Mouse (Mus musculus) limb, embryonic 13.5 days (tissue): ENCODE data around the gene AL731706.1. TPM values are rescaled to one million over a fixed set of nuclear protein-coding genes. Genes with fewer than 3 reads are reported as not detected.
"Not testable (repeated sequence)": the region's sequence is repeated elsewhere in the genome, so short reads cannot be mapped to it uniquely, and the experiment has no call there.

ENCODE experiments used
- ATAC-seq: fragments of 200-750 bp; cut with Nextera tagmentation; 2 replicates; pipeline ENCODE4 v1.8.0; 2017; ENCODE audit warnings: low read depth, moderate number of reproducible peaks, moderate TSS enrichment; ENCODE audit not compliant: low FRiP score
- H3K27ac ChIP-seq: fragments of 300-500 bp; sonication (generic); 2 replicates; pipeline ENCODE4 v1.5.1; 2015; ENCODE audit warnings: inconsistent platforms, mild to moderate bottlenecking, moderate library complexity
- H3K27me3 ChIP-seq: fragments of 300-500 bp; sonication (generic); 2 replicates; pipeline ENCODE4 v1.6.1; 2015; ENCODE audit warnings: mild to moderate bottlenecking, inconsistent platforms
- H3K36me3 ChIP-seq: fragments of 300-500 bp; sonication (generic); 2 replicates; pipeline ENCODE4 v1.6.1; 2015; ENCODE audit warnings: inconsistent platforms, mild to moderate bottlenecking, moderate library complexity
- H3K4me1 ChIP-seq: fragments of 300-500 bp; sonication (generic); 2 replicates; pipeline ENCODE4 v1.6.1; 2015; ENCODE audit warnings: inconsistent platforms
- H3K4me2 ChIP-seq: fragments of 300-500 bp; sonication (generic); replicated peaks from 2 replicates; pipeline ENCODE4 v1.6.1; 2015; ENCODE audit warnings: inconsistent platforms, mild to moderate bottlenecking, moderate library complexity
- H3K4me3 ChIP-seq: fragments of 300-500 bp; sonication (generic); 2 replicates; pipeline ENCODE4 v1.5.1; 2015; ENCODE audit warnings: moderate library complexity, mild to moderate bottlenecking, inconsistent platforms
- H3K9ac ChIP-seq: fragments of 300-500 bp; sonication (generic); 2 replicates; pipeline ENCODE4 v1.6.1; 2015; ENCODE audit warnings: mild to moderate bottlenecking, inconsistent platforms
- H3K9me3 ChIP-seq: fragments of 300-500 bp; sonication (generic); 2 replicates; pipeline ENCODE4 v1.6.1; 2016; ENCODE audit warnings: inconsistent platforms
- WGBS: fragments of 180-500 bp; shearing (Covaris S2); methylation state at CpG from one replicate; pipeline ENCODE4 v1.1.7; 2015; 5-methylcytosine and 5-hydroxymethylcytosine counted together
- polyA plus RNA-seq: library from polyadenylated mRNA; unstranded; fragments of >200 nt; fragmentation: Nextera tagmentation; extraction: Ambion mirVana; gene quantifications from 2 replicates; pipeline ENCODE4 v1.2.1, GENCODE M21; 2015

AL731706.1 gene
- polyA plus RNA-seq, 1 experiment from 2014 or later = 33.7 TPM

DNA sequence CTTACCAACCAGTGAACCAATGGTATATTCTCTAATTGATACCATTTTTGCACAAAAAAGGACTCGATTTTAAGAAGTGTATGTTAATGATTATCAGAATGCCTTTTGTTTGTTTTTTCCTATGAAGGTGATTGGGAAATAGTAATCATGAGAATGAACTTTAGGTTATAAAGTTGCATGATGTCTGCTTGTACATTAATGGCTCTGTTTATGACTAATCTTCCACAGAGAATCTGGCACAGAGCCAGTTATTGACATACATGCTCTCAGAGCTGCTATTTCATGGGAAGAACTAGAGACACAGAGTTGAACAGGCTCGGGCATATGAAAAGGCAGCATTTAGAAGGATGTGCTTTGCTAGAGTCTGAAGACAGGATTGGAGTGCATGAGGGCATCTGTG is 4.9 kb upstream of the AL731706.1 start:
- no peak overlapping the region for H3K27ac ChIP-seq
- ATAC-seq = no peak
- WGBS = 78% methylated on average over 2 of the region's 2 CpGs
- no peaks in the 10 kb centered on the region for H3K36me3 ChIP-seq
- no peak overlapping the region for H3K4me2 ChIP-seq
- H3K27me3 ChIP-seq = no peaks in the 10 kb centered on the region
- no peak overlapping the region for H3K4me3 ChIP-seq
- no peaks in the 10 kb centered on the region for H3K9me3 ChIP-seq
- H3K4me1 ChIP-seq = peaks cover 6% of the 10 kb centered on the region; the same call in 1 of the 2 replicates
- H3K9ac ChIP-seq = no peak overlapping the region

DNA sequence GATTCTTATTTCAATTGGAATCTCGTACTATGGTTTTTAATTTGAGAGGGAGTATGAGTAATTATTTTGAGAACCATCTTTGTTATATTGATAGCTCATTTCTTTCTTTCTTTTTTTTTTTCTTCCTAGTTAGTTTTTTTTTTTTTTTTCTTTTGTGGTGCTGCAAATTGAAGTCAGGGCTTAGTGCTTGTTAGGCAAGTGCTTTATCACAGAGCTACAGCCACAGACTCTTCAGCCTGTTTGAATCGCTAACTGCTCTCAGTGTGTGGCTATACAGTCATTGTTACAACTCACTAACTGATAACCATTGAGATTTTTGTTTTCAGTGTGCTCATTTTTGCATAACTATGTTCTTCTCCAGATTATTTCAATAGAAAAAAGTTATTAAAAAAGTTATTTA is 3.3 kb upstream of the AL731706.1 start:
- Histone ChIP-seq H3K27ac (no peak overlapping the region), H3K9me3 (no peaks in the 10 kb centered on the region), H3K9ac (no peak overlapping the region), H3K4me2 (no peak overlapping the region), H3K4me1 (peaks cover 11% of the 10 kb centered on the region), H3K36me3 (no peaks in the 10 kb centered on the region), H3K4me3 (no peak overlapping the region), H3K27me3 (no peaks in the 10 kb centered on the region)
- ATAC-seq = no peak
- 82% methylated on average over 2 of the region's 2 CpGs for WGBS

DNA sequence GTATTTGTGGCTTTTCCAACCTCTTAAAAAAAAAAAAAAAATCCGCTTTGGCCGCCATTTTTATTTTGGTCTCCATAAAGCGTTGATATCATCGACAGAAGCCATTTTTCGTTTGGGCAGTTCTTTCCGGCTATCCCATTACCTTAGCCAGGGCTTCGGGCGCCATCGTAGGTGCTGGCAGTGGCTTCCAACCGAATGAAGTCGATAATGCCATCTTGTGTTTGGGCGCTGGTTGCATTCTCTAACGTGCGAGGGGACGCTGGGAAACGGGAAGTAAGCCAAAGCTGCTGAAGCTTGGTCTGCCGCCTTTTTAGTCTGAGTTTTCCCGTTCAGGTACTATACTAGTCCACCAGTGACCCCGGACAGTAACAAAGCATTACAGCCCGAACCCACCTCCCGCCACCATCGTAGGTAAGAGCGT is 772 bp upstream of the AL731706.1 start:
- Histone ChIP-seq H3K27me3 (no peaks in the 10 kb centered on the region), H3K4me2 (peak overlapping the region; percentile 56), H3K27ac (peak overlapping the region; percentile 62; the same call in 1 of the 2 replicates), H3K9me3 (no peaks in the 10 kb centered on the region), H3K36me3 (no peaks in the 10 kb centered on the region), H3K4me1 (peaks cover 11% of the 10 kb centered on the region), H3K4me3 (peak overlapping the region; percentile 63), H3K9ac (peak overlapping the region; percentile 72)
- WGBS = under 1% methylated on average over 23 of the region's 23 CpGs
- peak; percentile 85 for ATAC-seq

DNA sequence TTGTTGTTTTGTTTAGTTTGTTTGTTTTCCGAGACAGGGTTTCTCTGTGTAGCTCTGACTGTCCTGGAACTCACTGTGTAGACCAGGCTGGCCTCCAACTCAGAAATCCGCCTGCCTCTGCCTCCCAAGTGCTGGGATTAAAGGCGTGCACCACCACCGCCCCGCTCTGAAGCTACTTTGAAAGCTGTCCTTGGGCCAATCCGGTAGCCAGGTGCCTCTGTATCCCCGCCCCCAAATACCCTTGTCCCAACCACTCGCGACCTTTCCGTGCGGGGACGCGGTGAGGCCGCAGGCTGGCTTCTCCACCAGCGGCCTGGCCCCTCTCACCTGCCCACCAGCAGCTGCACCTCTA is 497 bp downstream of the AL731706.1 start:
- peak overlapping the region; percentile 82 for H3K27ac ChIP-seq
- H3K9ac ChIP-seq = peak overlapping the region; percentile 74
- H3K36me3 ChIP-seq, H3K27me3 ChIP-seq, H3K9me3 ChIP-seq: not testable (repeated sequence)
- peak overlapping the region; percentile 63 for H3K4me3 ChIP-seq
- H3K4me1 ChIP-seq = peaks cover 11% of the 10 kb centered on the region
- H3K4me2 ChIP-seq = peak overlapping the region; percentile 60
- ATAC-seq = peak; percentile 48
- WGBS = 7% methylated on average over 15 of the region's 15 CpGs

DNA sequence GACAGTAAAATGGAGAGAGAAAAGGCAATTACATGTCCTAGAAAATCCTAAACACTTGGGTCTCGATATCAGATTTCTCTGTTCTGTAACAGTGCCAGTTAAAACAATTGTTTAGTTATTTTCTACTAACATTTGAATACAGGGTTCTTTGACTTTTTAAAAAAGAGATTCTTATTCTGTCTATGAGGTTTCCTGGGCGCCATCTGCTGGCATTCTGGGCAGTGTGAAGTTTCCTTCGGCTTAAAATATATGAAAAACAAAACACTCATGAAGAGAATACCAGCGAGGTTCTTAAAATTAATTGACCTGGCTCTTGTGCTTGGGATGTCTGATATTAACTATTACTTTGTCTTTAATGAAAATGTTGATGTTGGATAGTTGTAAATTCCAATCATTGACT is 4.3 kb downstream of the AL731706.1 start:
- H3K36me3 ChIP-seq = peaks cover 24% of the 10 kb centered on the region
- 67% methylated on average over 4 of the region's 4 CpGs for WGBS
- H3K9ac ChIP-seq = no peak overlapping the region
- H3K4me1 ChIP-seq = peaks cover 5% of the 10 kb centered on the region; the same call in 1 of the 2 replicates
- H3K4me2 ChIP-seq = no peak overlapping the region
- no peak overlapping the region for H3K4me3 ChIP-seq
- ATAC-seq = no peak
- H3K27me3 ChIP-seq = no peaks in the 10 kb centered on the region
- no peaks in the 10 kb centered on the region for H3K9me3 ChIP-seq
- H3K27ac ChIP-seq = no peak overlapping the region

DNA sequence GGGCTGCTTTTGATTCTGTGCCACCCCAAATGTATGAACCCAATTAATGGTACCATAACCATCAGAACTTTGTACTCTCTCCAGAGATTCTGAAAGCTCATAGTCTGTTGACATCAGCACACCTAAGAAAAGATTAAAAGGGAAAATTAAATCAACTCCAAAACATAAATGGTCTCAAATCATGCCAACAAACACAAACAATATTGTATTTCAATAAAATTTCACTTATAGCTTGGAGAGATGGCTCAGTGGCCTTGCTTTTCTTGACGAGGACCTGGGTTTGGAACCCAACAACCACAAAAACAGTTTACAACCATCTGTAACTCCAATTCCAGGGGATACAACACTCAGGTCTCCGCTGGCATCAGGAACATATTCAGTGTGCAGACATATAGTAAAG is 5.6 kb downstream of the AL731706.1 start, which contains the start of gene AL731706.2:
TSS of gene AL731706.2 (minus strand) at position 101 of the 400 bp plus-strand sequence.
- H3K36me3 ChIP-seq = peaks cover 35% of the 10 kb centered on the region
- H3K9me3 ChIP-seq = no peaks in the 10 kb centered on the region
- peaks cover 5% of the 10 kb centered on the region; the same call in 1 of the 2 replicates for H3K4me1 ChIP-seq
- no peak within 1 kb of the TSS for H3K4me3 ChIP-seq
- no peak within 1 kb of the TSS for H3K27ac ChIP-seq
- ATAC-seq = no peak
- H3K9ac ChIP-seq = no peak within 1 kb of the TSS
- no peak within 1 kb of the TSS for H3K4me2 ChIP-seq
- WGBS = 89% methylated on average over 2 of the region's 2 CpGs
- no peaks in the 10 kb centered on the region for H3K27me3 ChIP-seq

DNA sequence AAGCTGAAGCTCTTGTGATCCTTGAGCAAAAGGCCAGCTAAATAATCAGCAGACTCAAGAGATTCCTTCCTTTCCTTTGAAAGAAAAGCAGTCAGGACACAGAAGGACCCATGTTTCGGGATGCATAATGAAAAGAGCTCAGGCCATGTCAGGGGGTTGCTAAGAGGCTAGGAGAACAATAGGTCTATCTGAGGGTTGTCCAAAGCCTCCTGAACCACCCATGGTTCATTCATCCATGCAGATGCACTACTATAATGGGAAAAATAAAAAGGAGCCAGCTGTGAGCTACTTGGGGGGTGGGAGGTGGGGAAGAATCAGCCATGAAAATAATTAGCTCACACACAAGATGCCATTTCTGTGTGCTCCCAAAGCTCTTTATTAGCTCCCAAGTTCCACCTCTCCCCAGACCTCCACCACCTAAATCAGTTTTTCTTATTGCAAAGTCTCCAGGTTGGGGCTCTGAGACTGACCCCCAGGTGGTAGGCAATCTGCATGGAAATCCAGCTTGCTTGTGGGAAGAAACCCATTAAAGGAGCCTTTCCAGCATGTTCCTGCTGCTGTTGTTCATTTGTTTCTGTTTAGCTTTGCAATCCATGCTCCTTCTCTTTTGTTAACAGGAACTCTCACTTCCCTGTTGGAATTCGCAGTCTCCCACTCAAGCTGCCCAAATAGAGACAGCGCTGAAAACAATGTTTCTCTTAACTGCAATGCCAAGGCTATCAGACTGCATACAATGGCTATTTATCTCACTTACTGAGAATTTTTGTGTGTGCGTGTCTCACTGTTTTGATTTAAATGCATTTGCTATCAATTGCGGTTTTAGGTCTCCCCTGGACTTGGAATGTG is 36.4 kb downstream of the AL731706.1 start:
- H3K4me1 ChIP-seq = peaks cover 10% of the 10 kb centered on the region
- H3K4me2 ChIP-seq = no peak overlapping the region
- no peak overlapping the region for H3K27ac ChIP-seq
- H3K4me3 ChIP-seq = no peak overlapping the region
- ATAC-seq = no peak
- WGBS = 46% methylated on average over 5 of the region's 5 CpGs
- no peak overlapping the region for H3K9ac ChIP-seq
- H3K9me3 ChIP-seq = no peaks in the 10 kb centered on the region
- H3K27me3 ChIP-seq = no peaks in the 10 kb centered on the region
- H3K36me3 ChIP-seq = no peaks in the 10 kb centered on the region

DNA sequence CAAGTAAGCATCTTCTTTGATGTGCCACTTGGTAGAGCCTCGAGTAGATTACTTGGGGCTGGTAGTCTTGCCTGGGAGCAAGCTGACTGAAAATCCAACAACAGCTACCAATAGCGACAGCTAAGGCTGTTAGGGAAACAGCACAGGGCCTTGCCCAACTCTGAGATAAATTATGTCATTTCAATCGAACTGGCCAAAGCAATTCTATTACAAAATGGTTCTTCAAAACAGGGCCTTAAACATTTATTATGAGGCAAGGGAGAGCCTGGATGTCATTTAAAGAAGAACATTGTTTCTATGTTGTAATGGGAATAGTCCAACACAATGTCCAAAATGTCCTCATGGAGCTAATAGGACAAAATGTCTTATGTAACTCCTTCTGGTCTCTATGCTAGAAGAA is 40.8 kb downstream of the AL731706.1 start:
- WGBS = 62% methylated on average over 3 of the region's 3 CpGs
- peaks cover 10% of the 10 kb centered on the region for H3K4me1 ChIP-seq

DNA sequence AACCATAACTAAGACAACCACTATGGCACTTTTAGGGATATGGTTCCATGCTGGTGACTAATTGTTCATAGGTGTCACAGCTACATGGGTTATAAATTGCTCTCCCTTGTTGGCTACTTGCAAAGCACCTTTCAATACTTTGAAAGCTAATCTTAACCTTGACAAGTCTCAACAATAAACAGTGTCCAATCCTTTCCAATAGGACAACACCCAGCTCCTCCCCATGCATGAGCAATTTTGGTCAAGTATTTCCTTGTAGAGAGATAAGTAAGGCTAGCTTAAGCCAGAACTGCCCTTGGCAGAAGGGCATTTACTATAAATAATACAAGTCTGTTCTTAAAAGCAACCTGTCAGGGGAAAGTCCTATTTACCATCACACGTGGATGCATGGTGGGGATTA is 53.2 kb downstream of the AL731706.1 start:
- H3K36me3 ChIP-seq = no peaks in the 10 kb centered on the region
- H3K4me3 ChIP-seq = no peak overlapping the region
- no peak overlapping the region for H3K4me2 ChIP-seq
- H3K4me1 ChIP-seq = no peaks in the 10 kb centered on the region
- H3K9ac ChIP-seq = no peak overlapping the region
- no peak for ATAC-seq
- H3K27ac ChIP-seq = no peak overlapping the region
- 47% methylated on average over 1 of the region's 1 CpGs for WGBS
- no peaks in the 10 kb centered on the region for H3K9me3 ChIP-seq
- H3K27me3 ChIP-seq = no peaks in the 10 kb centered on the region

More for the DNA sequence above, 40.8 kb downstream of the AL731706.1 start:
- Histone ChIP-seq H3K27ac (no peak overlapping the region), H3K27me3 (no peaks in the 10 kb centered on the region), H3K36me3 (no peaks in the 10 kb centered on the region), H3K9me3 (no peaks in the 10 kb centered on the region), H3K9ac (no peak overlapping the region), H3K4me2 (no peak overlapping the region), H3K4me3 (no peak overlapping the region)
- no peak for ATAC-seq

DNA sequence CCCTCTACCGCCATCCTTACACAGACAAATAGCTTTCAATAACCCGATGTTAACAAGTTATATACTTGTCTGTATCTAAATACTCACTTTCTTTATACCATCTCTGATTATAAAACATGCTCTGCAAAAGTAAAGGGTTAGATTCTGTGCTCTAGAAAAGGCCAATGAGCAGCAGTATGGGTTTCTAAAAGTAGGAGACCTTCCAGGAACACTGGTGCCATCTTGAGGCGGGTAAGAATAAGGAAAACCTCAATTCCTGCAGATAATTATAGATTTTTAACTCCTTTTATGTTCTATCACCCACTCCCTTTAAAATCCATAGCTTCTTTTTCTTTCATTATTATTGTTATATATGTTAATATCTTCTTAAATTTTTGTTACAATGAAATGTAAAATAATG is 55.3 kb downstream of the AL731706.1 start:
- 65% methylated on average over 3 of the region's 3 CpGs for WGBS
- ATAC-seq = no peak
- Histone ChIP-seq H3K9ac (no peak overlapping the region), H3K4me2 (no peak overlapping the region), H3K27ac (no peak overlapping the region), H3K36me3 (no peaks in the 10 kb centered on the region), H3K27me3 (no peaks in the 10 kb centered on the region), H3K9me3 (no peaks in the 10 kb centered on the region), H3K4me1 (no peaks in the 10 kb centered on the region), H3K4me3 (no peak overlapping the region)

DNA sequence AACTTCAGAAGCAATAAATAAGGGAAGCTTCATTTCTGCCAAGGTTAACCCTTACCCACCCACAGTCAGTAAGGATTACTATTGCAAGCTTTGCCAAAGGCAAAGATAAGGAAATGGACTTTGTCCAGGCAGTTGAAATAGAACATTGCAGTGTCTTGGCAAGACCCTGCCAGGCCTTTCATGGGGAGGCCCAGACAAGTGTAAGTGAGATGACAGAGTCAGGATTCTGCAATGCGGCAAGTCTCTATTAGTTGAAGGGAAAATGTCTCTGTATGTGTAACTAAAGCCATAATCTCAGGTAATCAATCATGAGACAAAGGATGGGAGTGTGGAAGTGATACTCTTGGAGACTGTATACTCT is 56.5 kb downstream of the AL731706.1 start:
- no peaks in the 10 kb centered on the region for H3K4me1 ChIP-seq
- 96% methylated on average over 1 of the region's 1 CpGs for WGBS
- no peaks in the 10 kb centered on the region for H3K9me3 ChIP-seq
- H3K27me3 ChIP-seq = no peaks in the 10 kb centered on the region
- no peak for ATAC-seq
- no peak overlapping the region for H3K4me3 ChIP-seq
- H3K36me3 ChIP-seq = no peaks in the 10 kb centered on the region
- no peak overlapping the region for H3K27ac ChIP-seq
- H3K4me2 ChIP-seq = no peak overlapping the region
- H3K9ac ChIP-seq = no peak overlapping the region

DNA sequence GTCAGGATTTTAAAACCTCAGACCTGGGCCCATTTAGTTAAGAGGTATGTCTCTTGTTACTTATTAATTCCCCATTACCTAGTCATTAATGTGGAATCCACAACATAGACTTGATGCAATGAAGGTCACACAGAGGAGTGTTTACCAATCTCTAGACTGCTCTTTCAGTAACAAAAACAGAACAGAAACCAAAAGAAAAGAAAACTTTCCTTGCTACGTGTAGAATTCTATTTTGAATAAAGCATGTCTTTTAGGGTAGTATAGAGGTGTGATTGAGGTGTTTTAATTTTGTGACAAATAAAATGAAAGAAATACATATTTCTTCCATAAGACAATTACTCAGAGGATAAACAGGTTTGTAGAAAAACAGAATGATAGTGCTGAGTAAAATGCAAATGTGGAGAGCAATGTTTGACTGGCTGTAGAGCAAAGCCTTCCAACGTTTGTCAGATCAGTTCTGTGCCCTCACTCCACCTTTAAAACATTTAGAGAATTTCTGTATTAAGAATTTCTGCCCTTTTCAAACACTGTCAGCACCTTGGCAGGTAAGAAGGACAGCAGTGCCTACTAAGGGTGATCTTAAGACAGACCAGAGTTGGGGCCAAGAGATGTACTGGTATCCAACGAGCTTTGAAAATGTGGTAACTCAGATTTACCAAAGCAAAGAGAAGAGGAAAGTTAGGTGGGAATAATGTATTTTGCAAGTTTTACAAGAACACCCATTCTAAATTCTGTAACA is 57.0 kb downstream of the AL731706.1 start:
- H3K9ac ChIP-seq = no peak overlapping the region
- H3K36me3 ChIP-seq = no peaks in the 10 kb centered on the region
- H3K4me2 ChIP-seq = no peak overlapping the region
- 82% methylated on average over 3 of the region's 3 CpGs for WGBS
- H3K4me1 ChIP-seq = no peaks in the 10 kb centered on the region
- H3K27me3 ChIP-seq = no peaks in the 10 kb centered on the region
- ATAC-seq = no peak
- no peak overlapping the region for H3K27ac ChIP-seq
- no peaks in the 10 kb centered on the region for H3K9me3 ChIP-seq
- no peak overlapping the region for H3K4me3 ChIP-seq
